In the genomic region with DNA sequence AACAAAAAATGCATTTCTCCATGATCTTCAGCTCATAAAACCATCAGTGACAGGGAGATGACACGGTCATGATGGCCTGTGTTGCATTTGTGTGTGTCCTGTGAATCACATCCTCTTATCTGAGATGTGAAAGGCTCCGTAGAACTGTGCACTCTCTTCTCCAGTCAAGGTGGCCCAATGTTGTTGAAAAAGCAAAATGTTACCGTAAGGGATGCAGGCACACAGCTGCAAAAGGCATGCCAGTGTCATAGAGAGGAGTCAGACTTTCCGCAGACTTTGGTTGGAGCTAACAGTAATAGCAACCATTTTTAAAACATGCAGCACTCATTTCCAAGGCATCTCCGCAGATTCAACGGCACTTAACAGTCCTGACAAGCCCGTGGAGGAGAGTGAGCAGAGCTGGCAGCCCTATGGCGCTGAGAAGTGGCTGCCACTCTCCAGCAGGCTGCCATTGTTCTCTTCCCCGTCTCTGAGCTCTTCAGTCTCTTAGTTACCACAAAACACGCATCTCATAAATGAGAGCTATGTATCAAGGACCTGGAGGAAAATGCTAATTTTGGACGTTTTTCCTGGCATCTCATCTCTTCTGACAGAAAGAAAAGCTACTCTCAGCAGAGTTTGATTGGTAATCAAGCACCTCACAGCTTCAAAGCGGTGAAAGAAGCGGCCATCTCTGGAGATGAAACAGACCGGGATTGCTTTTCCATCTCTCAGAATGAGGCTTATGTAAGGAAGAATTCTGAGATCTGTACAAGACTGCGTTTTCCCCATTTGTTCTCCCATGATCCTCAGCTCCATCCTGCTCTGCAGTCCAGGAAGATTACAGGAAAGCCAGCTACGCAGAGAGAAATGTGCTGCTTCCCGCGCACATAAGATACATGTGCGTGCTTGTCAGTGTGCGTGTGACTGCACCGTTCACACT, we compare ENCODE assay signal across 18 mouse cellular contexts. TPM values are rescaled to one million over a fixed set of nuclear protein-coding genes. Genes with fewer than 3 reads are reported as not detected.
DNase-seq lines count a peak whose midpoint lies in the region; ATAC-seq and TF ChIP-seq lines count a peak whose summit lies in the region.
"Had no signal": no experiment of that assay in that cellular context is flagged by ENCODE, and none has a peak within 500 bp of the region (broad histone marks: within the 10 kb centered on the region; RNA-seq: fewer than 3 reads in every experiment).

No protein-coding gene starts in this region.

- H3K4me2 ChIP-seq in hindbrain, embryonic 13.5 days = peak overlapping the region; percentile 25
- peak overlapping the region; percentile 28; the same call in 1 of the 2 replicates for H3K4me2 ChIP-seq in midbrain, postnatal 0 days (ENCODE audit: low read depth, low read length, poor library complexity, severe bottlenecking)
- H3K4me2 ChIP-seq: limb, embryonic 13.5 days had no signal

- peak; percentile 94 for ATAC-seq in frontal cortex, adult (ENCODE audit: low TSS enrichment)
- ATAC-seq in hindbrain, embryonic 13.5 days (ENCODE audit: low FRiP score) = peak; percentile 83
- peak; percentile 80 for ATAC-seq in midbrain, postnatal 0 days (ENCODE audit: low FRiP score)

- 56% methylated on average over 21 of the region's 21 CpGs for WGBS in hindbrain, embryonic 13.5 days
- WGBS in midbrain, postnatal 0 days = 20% methylated on average over 21 of the region's 21 CpGs
- WGBS in embryonic facial prominence, embryonic 10.5 days = 79% methylated on average over 21 of the region's 21 CpGs

- no peak for TF ChIP-seq CTCF in midbrain, postnatal 0 days (IDR thresholded peaks at IDR 0.05)

- H3K9ac ChIP-seq in hindbrain, embryonic 13.5 days = no peak overlapping the region
- H3K9ac ChIP-seq in midbrain, postnatal 0 days (replicated peaks; ENCODE audit: low read length, poor library complexity, severe bottlenecking) = no peak overlapping the region; the same call in 1 of the 2 replicates
- H3K9ac ChIP-seq: limb, embryonic 13.5 days had no signal

- H3K9me3 ChIP-seq in hindbrain, embryonic 13.5 days = no peaks in the 10 kb centered on the region
- no peaks in the 10 kb centered on the region for H3K9me3 ChIP-seq in midbrain, postnatal 0 days (ENCODE audit: low read length)
- H3K9me3 ChIP-seq in embryonic facial prominence, embryonic 10.5 days = no peaks in the 10 kb centered on the region
- H3K9me3 ChIP-seq: limb, embryonic 13.5 days had no signal

- H3K36me3 ChIP-seq in hindbrain, embryonic 13.5 days = no peaks in the 10 kb centered on the region
- H3K36me3 ChIP-seq in midbrain, postnatal 0 days (ENCODE audit: insufficient read depth, low read length) = no peaks in the 10 kb centered on the region
- H3K36me3 ChIP-seq in embryonic facial prominence, embryonic 10.5 days (replicated peaks) = no peaks in the 10 kb centered on the region
- H3K36me3 ChIP-seq: limb, embryonic 13.5 days had no signal

- DNase-seq in frontal cortex, postnatal 14 days (ENCODE audit: low spot score in 2 of 2) = no peak
- DNase-seq in left cerebral cortex, postnatal 14 days (ENCODE audit: low spot score in 2 of 2) = peak; percentile 14 to 26
- DNase-seq in left cerebral cortex, postnatal 10 days (ENCODE audit: extremely low spot score in 1 of 2, low spot score in 2 of 2) = no peak
- peak; percentile 61 for DNase-seq in midbrain, postnatal 0 days (ENCODE audit: low spot score)
- no peak for DNase-seq in thymus, adult 18-20 months
- DNase-seq in embryonic facial prominence, embryonic 10.5 days (ENCODE audit: low spot score) = no peak
- DNase-seq: adrenal gland, postnatal 10 days; embryo, embryonic 11 days; heart, adult 18-20 months; kidney, adult 11 months; kidney, postnatal 4 days; lung, adult 2 months; thymus, adult 2 months had no signal

- H3K4me1 ChIP-seq in hindbrain, embryonic 13.5 days (replicated peaks) = peaks cover 23% of the 10 kb centered on the region
- H3K4me1 ChIP-seq in midbrain, postnatal 0 days (ENCODE audit: insufficient read depth, low read length) = peaks cover 4% of the 10 kb centered on the region; the same call in 1 of the 2 replicates
- H3K4me1 ChIP-seq in embryonic facial prominence, embryonic 10.5 days = peaks cover 3% of the 10 kb centered on the region

- intact Hi-C loops in left cerebral cortex, postnatal 14 days (cut with DNase I) = no loop called here
- intact Hi-C loops in left cerebral cortex, postnatal 10 days (cut with DNase I) = no loop called here

- no peak overlapping the region for H3K4me3 ChIP-seq in hindbrain, embryonic 13.5 days
- H3K4me3 ChIP-seq in midbrain, postnatal 0 days (ENCODE audit: low read depth, low read length) = no peak overlapping the region
- H3K4me3 ChIP-seq in embryonic facial prominence, embryonic 10.5 days = no peak overlapping the region
- H3K4me3 ChIP-seq: limb, embryonic 13.5 days had no signal

- H3K27ac ChIP-seq in hindbrain, embryonic 13.5 days = peak overlapping the region; percentile 77
- H3K27ac ChIP-seq in midbrain, postnatal 0 days (ENCODE audit: low read depth, low read length) = peak overlapping the region; percentile 64
- H3K27ac ChIP-seq in embryonic facial prominence, embryonic 10.5 days (replicated peaks) = no peak overlapping the region
- H3K27ac ChIP-seq: limb, embryonic 13.5 days had no signal

- no peaks in the 10 kb centered on the region for H3K27me3 ChIP-seq in hindbrain, embryonic 13.5 days
- H3K27me3 ChIP-seq in midbrain, postnatal 0 days (ENCODE audit: insufficient read depth, low read length) = no peaks in the 10 kb centered on the region
- H3K27me3 ChIP-seq in embryonic facial prominence, embryonic 10.5 days (replicated peaks; ENCODE audit: low read depth, poor library complexity, severe bottlenecking) = no peaks in the 10 kb centered on the region
- H3K27me3 ChIP-seq: limb, embryonic 13.5 days had no signal

RNA-seq across cellular contexts. Expression of a gene that starts 28.8 kb away (rescaled TPM):
- total RNA-seq in left cerebral cortex, postnatal 14 days (2021) = 1 to 10 TPM; 2.2 to 2.4 TPM
- total RNA-seq in left cerebral cortex, postnatal 10 days (2021) = 1 to 10 TPM; 2.0 to 2.2 TPM
- polyA plus RNA-seq in hindbrain, embryonic 13.5 days (2015; fragmentation: Nextera tagmentation; extraction: Ambion mirVana) = 0.75 and 1.00 TPM in 2 replicates
- total RNA-seq in midbrain, postnatal 0 days (2014; rRNA removed) = 2.0 and 2.3 TPM in 2 replicates
- polyA plus RNA-seq in midbrain, postnatal 0 days (2015; fragmentation: Nextera tagmentation; extraction: Ambion mirVana) = 1.5 and 2.7 TPM in 2 replicates
- 0.15 TPM in 1 of 2 replicates, not detected in the other for polyA plus RNA-seq in embryonic facial prominence, embryonic 10.5 days (2016; fragmentation: Nextera tagmentation; extraction: Ambion mirVana)
- total RNA-seq: megakaryocyte, adult 5-6 weeks had no signal
- polyA plus RNA-seq: small intestine, adult 2 months had no signal

RNA-seq across cellular contexts. Expression of a gene that starts 30.2 kb away (rescaled TPM):
- total RNA-seq in left cerebral cortex, postnatal 14 days (2021) = not detected
- total RNA-seq in left cerebral cortex, postnatal 10 days (2021) = not detected
- polyA plus RNA-seq in hindbrain, embryonic 13.5 days (2015; fragmentation: Nextera tagmentation; extraction: Ambion mirVana) = not detected in 2 replicates
- total RNA-seq in midbrain, postnatal 0 days (2014; rRNA removed) = 0.44 TPM in 1 of 2 replicates, not detected in the other
- 0.11 TPM in 1 of 2 replicates, not detected in the other for polyA plus RNA-seq in midbrain, postnatal 0 days (2015; fragmentation: Nextera tagmentation; extraction: Ambion mirVana)
- not detected in 2 replicates for polyA plus RNA-seq in embryonic facial prominence, embryonic 10.5 days (2016; fragmentation: Nextera tagmentation; extraction: Ambion mirVana)
- total RNA-seq: adrenal gland, postnatal 10 days; megakaryocyte, adult 5-6 weeks had no signal
- polyA plus RNA-seq: limb, embryonic 13.5 days; small intestine, adult 2 months had no signal

Comparison
In these comparisons a context has a peak if more than half of its experiments do, and no peak if none do; other contexts are left out.
1. DNase-seq: peak in left cerebral cortex, postnatal 14 days (2 of 2) and midbrain, postnatal 0 days (single experiment); none in frontal cortex, postnatal 14 days (0 of 2), left cerebral cortex, postnatal 10 days (0 of 2), thymus, adult 18-20 months (0 of 2) and embryonic facial prominence, embryonic 10.5 days (single experiment).
2. Peak in every context shown above with its lines, with median percentiles within 50 percentile points of each other: ATAC-seq.